Mouse (Mus musculus): ENCODE measurements at regions not wholly inside any gene's neighbourhood (a gene's known extent, or its start where the extent isn't known, plus 50 kb on each side); places are given as distances from the start of the nearest gene placed in this dataset.

DNA sequence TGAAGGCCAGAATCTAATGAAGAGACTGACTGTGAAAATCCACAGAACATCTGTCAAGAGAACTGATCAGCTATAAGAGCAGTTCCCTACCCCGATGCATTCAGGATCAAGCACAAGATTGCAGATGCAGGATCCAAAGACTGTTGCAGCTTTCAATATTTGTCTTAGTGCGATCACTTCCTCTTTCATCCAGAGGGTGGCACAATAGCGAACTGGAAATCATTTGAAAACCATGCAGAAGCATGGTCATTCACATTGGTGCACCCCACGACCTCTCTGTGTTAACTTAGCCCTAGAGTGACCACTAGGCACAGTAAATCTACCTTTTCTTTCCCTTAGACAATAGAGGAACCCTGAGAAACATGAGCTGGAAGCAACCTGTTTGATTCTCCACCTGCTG is 55.8 kb upstream of the Pak3 start:
- DNase-seq (ENCODE audit: low spot score), result no peak

DNA sequence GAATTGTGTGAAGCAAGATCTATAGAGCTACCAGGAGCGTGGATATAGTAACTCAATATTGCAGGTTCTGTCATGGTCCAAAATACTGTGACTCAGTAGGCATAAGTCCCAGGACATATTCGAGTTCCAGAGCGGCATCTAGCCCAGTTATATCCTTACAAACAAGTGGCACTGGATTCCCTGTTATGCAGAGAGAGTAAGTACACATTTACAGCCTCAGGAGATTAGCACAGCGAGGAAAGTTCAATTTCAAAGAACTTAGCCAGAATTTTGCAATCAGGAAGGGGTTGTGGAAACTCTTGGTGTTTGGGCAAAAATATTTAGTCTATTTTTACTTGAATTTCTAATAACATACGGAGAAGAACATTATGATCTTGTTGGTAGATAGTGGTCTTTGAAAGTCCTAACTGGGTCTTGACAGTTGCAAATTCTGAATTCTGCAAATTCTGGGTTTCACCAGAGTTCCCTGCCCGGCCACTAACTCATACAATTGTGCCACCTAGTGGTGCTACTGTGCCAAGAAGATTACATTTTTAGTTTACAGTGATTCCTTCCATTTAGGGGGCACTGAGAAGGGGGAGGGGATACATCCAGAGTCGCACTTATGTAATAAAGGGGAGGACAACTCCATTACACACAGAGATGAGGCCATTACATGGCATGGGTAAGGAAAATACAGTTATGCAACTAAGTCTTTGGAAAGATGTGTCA is 54.7 kb upstream of the Chrdl1 start:
- peak; percentile 0 for DNase-seq (ENCODE audit: low spot score)

DNA sequence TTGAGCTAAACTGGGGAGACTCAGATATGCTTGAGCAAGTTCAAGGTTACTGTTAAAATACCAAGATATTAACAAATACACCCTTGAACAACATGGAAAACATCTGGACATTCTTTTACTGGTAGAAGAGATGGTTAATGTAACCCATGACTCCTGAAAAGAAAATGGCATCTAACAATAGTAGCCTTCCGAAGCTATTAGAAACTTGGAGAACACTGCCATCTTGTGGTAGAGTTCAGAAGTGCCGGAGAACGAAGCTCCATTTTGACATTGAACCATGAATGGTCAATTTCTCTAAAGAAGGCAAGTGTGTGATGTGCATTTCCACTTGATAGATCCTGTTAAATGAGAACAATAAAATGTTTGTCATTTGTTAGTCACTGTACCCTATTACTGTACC is 50.5 kb upstream of the Chrdl1 start:
- DNase-seq (ENCODE audit: low spot score), result peak; percentile 28
